Mouse (Mus musculus) C2C12 (cell line): ENCODE measurements at regions not wholly inside any gene's neighbourhood (a gene's known extent, or its start where the extent isn't known, plus 50 kb on each side); places are given as distances from the start of the nearest gene placed in this dataset.

ENCODE experiments used
- H3K27me3 ChIP-seq: one replicate; pipeline ENCODE4 v1.6.1; 2011; ENCODE audit not compliant: control insufficient read depth, insufficient read depth, insufficient read length
- H3K36me3 ChIP-seq: one replicate; pipeline ENCODE4 v1.6.1; 2011; ENCODE audit not compliant: control insufficient read depth, insufficient read depth
- H3K4me3 ChIP-seq: one replicate; pipeline ENCODE4 v1.5.1; 2011; ENCODE audit warnings: mild to moderate bottlenecking, control low read depth; ENCODE audit not compliant: poor library complexity, insufficient read depth, severe bottlenecking
- H3K79me2 ChIP-seq: one replicate; pipeline ENCODE4 v1.6.1; 2011; ENCODE audit not compliant: control insufficient read depth, insufficient read depth
- H3K79me3 ChIP-seq: one replicate; pipeline ENCODE4 v1.6.1; 2011; ENCODE audit warnings: low read depth, control low read depth
- H3ac ChIP-seq: one replicate; pipeline ENCODE3; 2011; ENCODE audit warnings: low read depth; ENCODE audit not compliant: control insufficient read depth, insufficient read length
- CEBPB ChIP-seq: IDR thresholded peaks from one replicate; pipeline ENCODE4 v1.6.1; 2011; ENCODE audit warnings: low read depth, mild to moderate bottlenecking, control low read depth, moderate library complexity
- CTCF ChIP-seq: IDR thresholded peaks from one replicate; pipeline ENCODE4 v1.5.1; 2011; ENCODE audit not compliant: control insufficient read depth, insufficient read depth, insufficient read length
- FOSL1 ChIP-seq: IDR thresholded peaks from one replicate; pipeline ENCODE4 v1.8.0; 2011; ENCODE audit warnings: mild to moderate bottlenecking, low read length; ENCODE audit not compliant: poor library complexity, insufficient read depth, severe bottlenecking
- MAX ChIP-seq: IDR thresholded peaks from one replicate; pipeline ENCODE4 v1.6.1; 2011; ENCODE audit warnings: mild to moderate bottlenecking, control low read depth
- MYOD1 ChIP-seq: IDR thresholded peaks from one replicate; pipeline ENCODE4 v1.6.1; 2011; ENCODE audit warnings: low read depth; ENCODE audit not compliant: control insufficient read depth, insufficient read length
- MYOG ChIP-seq: IDR thresholded peaks from one replicate; pipeline ENCODE4 v1.6.1; 2011; ENCODE audit not compliant: control insufficient read depth, insufficient read length; ENCODE audit errors: extremely low read depth
- USF1 ChIP-seq: IDR thresholded peaks from one replicate; pipeline ENCODE4 v1.6.1; 2011; ENCODE audit warnings: low read depth, mild to moderate bottlenecking, control low read depth, moderate library complexity

GRCm38 (mm10) chr10:117513925-117514546 is 115.3 kb upstream of the Cpm start:
- no peak for TF ChIP-seq MAX
- Histone ChIP-seq H3K4me3 (no peak overlapping the region), H3K36me3 (no peaks in the 10 kb centered on the region), H3K79me2 (no peaks in the 10 kb centered on the region), H3ac (no peak overlapping the region), H3K79me3 (no peaks in the 10 kb centered on the region), H3K27me3 (no peaks in the 10 kb centered on the region)

GRCm38 (mm10) chr10:117512424-117513257 is 116.7 kb upstream of the Cpm start:
- H3K4me3 ChIP-seq: no peak overlapping the region
- H3ac ChIP-seq: no peak overlapping the region
- H3K79me2 ChIP-seq: no peaks in the 10 kb centered on the region
- no peaks in the 10 kb centered on the region for H3K36me3 ChIP-seq
- no peak for TF ChIP-seq FOSL1
- no peak for TF ChIP-seq MAX
- no peak for TF ChIP-seq CTCF
- no peaks in the 10 kb centered on the region for H3K79me3 ChIP-seq
- peaks cover 3% of the 10 kb centered on the region for H3K27me3 ChIP-seq

- no peak for TF ChIP-seq FOSL1
- TF ChIP-seq CTCF: no peak
- no peak for TF ChIP-seq MYOG
- no peak for TF ChIP-seq MYOD1
- TF ChIP-seq CEBPB: no peak
- no peak for TF ChIP-seq MAX
- no peak for TF ChIP-seq USF1
- no peaks in the 10 kb centered on the region for H3K36me3 ChIP-seq
- no peaks in the 10 kb centered on the region for H3K79me2 ChIP-seq
- H3ac ChIP-seq: no peak overlapping the region
- no peak overlapping the region for H3K4me3 ChIP-seq
- no peaks in the 10 kb centered on the region for H3K79me3 ChIP-seq
- peaks cover 3% of the 10 kb centered on the region for H3K27me3 ChIP-seq
These were observed 117.6 kb upstream of the Cpm start for GRCm38 (mm10) chr10:117511483-117512406.

GRCm38 (mm10) chr10:117510529-117511482 is 118.5 kb upstream of the Cpm start:
- H3K36me3 ChIP-seq: no peaks in the 10 kb centered on the region
- H3K79me2 ChIP-seq: no peaks in the 10 kb centered on the region
- no peak overlapping the region for H3K4me3 ChIP-seq
- peaks cover 3% of the 10 kb centered on the region for H3K27me3 ChIP-seq
- no peak overlapping the region for H3ac ChIP-seq
- H3K79me3 ChIP-seq: no peaks in the 10 kb centered on the region
- TF ChIP-seq MAX: no peak
- TF ChIP-seq MYOG: no peak
- no peak for TF ChIP-seq CTCF
- no peak for TF ChIP-seq FOSL1
- no peak for TF ChIP-seq USF1
- no peak for TF ChIP-seq MYOD1
- TF ChIP-seq CEBPB: no peak

GRCm38 (mm10) chr10:117510224-117510486 is 119.1 kb upstream of the Cpm start:
- no peak overlapping the region for H3K4me3 ChIP-seq
- no peaks in the 10 kb centered on the region for H3K79me2 ChIP-seq
- H3ac ChIP-seq: no peak overlapping the region
- TF ChIP-seq MYOD1 (no peak), CTCF (no peak), CEBPB (no peak), MYOG (no peak), MAX (no peak), FOSL1 (no peak), USF1 (no peak)
- H3K79me3 ChIP-seq: no peaks in the 10 kb centered on the region
- H3K27me3 ChIP-seq: peaks cover 3% of the 10 kb centered on the region
- H3K36me3 ChIP-seq: no peaks in the 10 kb centered on the region
